Comparison of ENCODE assay signal across 7 mouse cellular contexts in the genomic region with DNA sequence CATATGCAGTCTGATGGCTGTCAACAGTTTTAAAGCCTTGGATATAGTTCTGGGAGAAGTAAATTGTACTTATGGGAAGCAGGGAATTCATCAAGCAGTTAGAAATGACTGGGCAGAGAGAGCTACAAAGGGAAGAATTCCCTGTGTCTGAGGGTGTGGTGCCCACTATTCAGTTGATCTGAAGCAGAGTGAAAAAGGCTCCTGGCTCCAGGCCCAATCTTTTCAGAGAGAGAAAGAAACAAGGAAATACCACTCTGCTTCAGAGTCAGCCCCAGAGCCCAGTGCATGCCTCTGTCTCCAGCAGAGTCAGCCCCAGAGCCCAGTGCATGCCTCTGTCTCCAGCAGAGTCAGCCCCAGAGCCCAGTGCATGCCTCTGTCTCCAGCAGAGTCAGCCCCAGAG.
DNase-seq lines count a peak whose midpoint lies in the region; ATAC-seq and TF ChIP-seq lines count a peak whose summit lies in the region.
"Not testable (repeated sequence)": the region's sequence is repeated elsewhere in the genome, so short reads cannot be mapped to it uniquely, and the experiment has no call there.

No protein-coding gene starts in this region.

- H3K4me2 ChIP-seq in embryonic facial prominence, embryonic 15.5 days (replicated peaks); heart, embryonic 12.5 days; hindbrain, postnatal 0 days (ENCODE audit: low read depth, low read length); limb, embryonic 14.5 days (replicated peaks; ENCODE audit: low read depth, low read length, severe bottlenecking); midbrain, embryonic 14.5 days (ENCODE audit: low read length); stomach, embryonic 16.5 days (ENCODE audit: low read depth, low read length): not testable (repeated sequence)

- H3K36me3 ChIP-seq in embryonic facial prominence, embryonic 15.5 days; heart, embryonic 12.5 days; hindbrain, postnatal 0 days (ENCODE audit: insufficient read depth, low read length); limb, embryonic 14.5 days (ENCODE audit: control insufficient read depth, insufficient read depth, low read length); midbrain, embryonic 14.5 days (ENCODE audit: control insufficient read depth, insufficient read depth, low read length); stomach, embryonic 16.5 days (ENCODE audit: control insufficient read depth, insufficient read depth, low read length): not testable (repeated sequence)

- H3K27me3 ChIP-seq in embryonic facial prominence, embryonic 15.5 days; heart, embryonic 12.5 days (replicated peaks); hindbrain, postnatal 0 days (ENCODE audit: insufficient read depth, low read length); limb, embryonic 14.5 days (ENCODE audit: control insufficient read depth, insufficient read depth, low read length); midbrain, embryonic 14.5 days (ENCODE audit: control insufficient read depth, insufficient read depth, low read length); stomach, embryonic 16.5 days (ENCODE audit: control insufficient read depth, insufficient read depth, low read length): not testable (repeated sequence)

- not testable (repeated sequence) for TF ChIP-seq POLR2A in limb, embryonic 14.5 days (IDR thresholded peaks at IDR 0.05; ENCODE audit: borderline replicate concordance, extremely low read depth, insufficient read depth, insufficient read length)

- not testable (repeated sequence) for H3K4me3 ChIP-seq in embryonic facial prominence, embryonic 15.5 days (replicated peaks); heart, embryonic 12.5 days; hindbrain, postnatal 0 days (ENCODE audit: low read length); limb, embryonic 14.5 days (replicated peaks; ENCODE audit: low read length); midbrain, embryonic 14.5 days (replicated peaks; ENCODE audit: low read depth, low read length); stomach, embryonic 16.5 days (replicated peaks; ENCODE audit: low read length)

- not testable (repeated sequence) for H3K9me3 ChIP-seq in embryonic facial prominence, embryonic 15.5 days (replicated peaks); heart, embryonic 12.5 days (replicated peaks); hindbrain, postnatal 0 days (ENCODE audit: low read length); limb, embryonic 14.5 days (ENCODE audit: control insufficient read depth, low read length); midbrain, embryonic 14.5 days (ENCODE audit: control insufficient read depth, low read length); stomach, embryonic 16.5 days (replicated peaks; ENCODE audit: control insufficient read depth, low read length)

- H3K4me1 ChIP-seq in embryonic facial prominence, embryonic 15.5 days; heart, embryonic 12.5 days (replicated peaks); hindbrain, postnatal 0 days (ENCODE audit: insufficient read depth, low read length); limb, embryonic 14.5 days (ENCODE audit: control insufficient read depth, insufficient read depth, low read length); midbrain, embryonic 14.5 days (ENCODE audit: control insufficient read depth, insufficient read depth, low read length); stomach, embryonic 16.5 days (ENCODE audit: control insufficient read depth, insufficient read depth, low read length): not testable (repeated sequence)

- H3K27ac ChIP-seq in embryonic facial prominence, embryonic 15.5 days (replicated peaks) = 0 out of 2 replicates have a peak overlapping the region, but pooled peaks have one; percentile 55
- 0 out of 2 replicates have a peak overlapping the region, but pooled peaks have one; percentile 54 for H3K27ac ChIP-seq in heart, embryonic 12.5 days (ENCODE audit: poor library complexity, severe bottlenecking)
- not testable (repeated sequence) for H3K27ac ChIP-seq in hindbrain, postnatal 0 days; limb, embryonic 14.5 days (replicated peaks; ENCODE audit: low read depth, low read length); midbrain, embryonic 14.5 days (replicated peaks; ENCODE audit: low read depth, low read length); stomach, embryonic 16.5 days (ENCODE audit: low read length)

- not testable (repeated sequence) for TF ChIP-seq CTCF in hindbrain, postnatal 0 days (IDR thresholded peaks at IDR 0.05; ENCODE audit: low read depth)

- not testable (repeated sequence) for ATAC-seq in embryonic facial prominence, embryonic 15.5 days (ENCODE audit: insufficient number of reproducible peaks, low FRiP score, low TSS enrichment, low read depth); heart, embryonic 12.5 days (ENCODE audit: insufficient number of reproducible peaks, low FRiP score); hindbrain, postnatal 0 days; midbrain, embryonic 14.5 days (ENCODE audit: low FRiP score, low TSS enrichment)
- ATAC-seq in limb, embryonic 14.5 days (ENCODE audit: low FRiP score, low read depth) = peak; percentile 41; the same call in 1 of the 2 replicates
- ATAC-seq in stomach, embryonic 16.5 days (ENCODE audit: insufficient read depth, low FRiP score) = peak; percentile 10; the same call in 1 of the 2 replicates

- peak; percentile 8 to 28 for DNase-seq in cerebellum, postnatal 10 days
- peak; percentile 47 for DNase-seq in hindbrain, postnatal 0 days (ENCODE audit: low spot score)
- peak; percentile 46 for DNase-seq in limb, embryonic 14.5 days (ENCODE audit: low spot score)
- peak; percentile 57 for DNase-seq in midbrain, embryonic 14.5 days

- H3K9ac ChIP-seq in embryonic facial prominence, embryonic 15.5 days; heart, embryonic 12.5 days; hindbrain, postnatal 0 days (replicated peaks; ENCODE audit: low read length); limb, embryonic 14.5 days (ENCODE audit: low read depth, low read length, severe bottlenecking); midbrain, embryonic 14.5 days (replicated peaks; ENCODE audit: low read length); stomach, embryonic 16.5 days (ENCODE audit: low read length): not testable (repeated sequence)
